Mouse (Mus musculus) brain, embryonic 14.5 days (tissue): ENCODE data around the gene Rapgef1.

Experiments used
- CTCF ChIP-seq: fragments of 200-500 bp; IDR thresholded peaks from 2 replicates; pipeline ENCODE4 v1.5.1; 2012; ENCODE audit warnings: inconsistent platforms, mild to moderate bottlenecking, moderate library complexity, borderline replicate concordance; ENCODE audit not compliant: insufficient read depth, insufficient read length; ENCODE audit errors: extremely low read depth
- POLR2A ChIP-seq: fragments of 200-500 bp; IDR thresholded peaks from 2 replicates; pipeline ENCODE4 v1.6.1; 2012; ENCODE audit warnings: mild to moderate bottlenecking, inconsistent platforms, borderline replicate concordance; ENCODE audit not compliant: poor library complexity, insufficient read depth, insufficient read length, severe bottlenecking; ENCODE audit errors: extremely low read depth

GRCm38 (mm10) chr2:29574187-29574586 is 45.3 kb upstream of the Rapgef1 start:
- no peak for TF ChIP-seq CTCF
- TF ChIP-seq POLR2A, result no peak
